23 mouse cellular contexts compared by ENCODE assay signal in genomic region chr4:117724112-117724511, GRCm38 (mm10). TPM values are rescaled to one million over a fixed set of nuclear protein-coding genes. Genes with fewer than 3 reads are reported as not detected.
DNase-seq lines count a peak whose midpoint lies in the region.
"Had no signal": no experiment of that assay in that cellular context is flagged by ENCODE, and none has a peak within 500 bp of the region (broad histone marks: within the 10 kb centered on the region; RNA-seq: fewer than 3 reads in every experiment).

Gene Gm12845, plus strand, starts transcription at chr4:117724412.

- H3K36me3 ChIP-seq in heart, embryonic 10.5 days, result no peaks in the 10 kb centered on the region
- H3K36me3 ChIP-seq: G1E had no signal

- no peak within 1 kb of the TSS for H3K4me3 ChIP-seq in heart, embryonic 10.5 days

- no peak within 1 kb of the TSS for H3K27ac ChIP-seq in heart, embryonic 10.5 days

- H3K4me1 ChIP-seq in heart, embryonic 10.5 days, result no peaks in the 10 kb centered on the region

- WGBS in heart, embryonic 10.5 days, result 82% methylated on average over 1 of the region's 1 CpGs

- peak; percentile 69 for DNase-seq in heart, embryonic 10.5 days (ENCODE audit: low spot score)
- DNase-seq in heart, adult 8-10 months (ENCODE audit: low spot score), result no peak
- DNase-seq: adrenal gland, adult 2 months; adrenal gland, adult 8-10 months; adrenal gland, postnatal 10 days; adrenal gland, postnatal 14 days; adrenal gland, postnatal 25 days; adrenal gland, postnatal 36 days; B cell, adult 2 months; cerebellum, adult 11 months; cerebellum, adult 11-12 months; cerebellum, adult 18-20 months; cerebellum, adult 2 months had no signal

- H3K27me3 ChIP-seq in heart, embryonic 10.5 days (ENCODE audit: insufficient read depth, poor library complexity, severe bottlenecking), result 0 out of 2 replicates have a peak, but pooled peaks cover 10% of the 10 kb centered on the region

- no peaks in the 10 kb centered on the region for H3K9me3 ChIP-seq in heart, embryonic 10.5 days
- H3K9me3 ChIP-seq: G1E had no signal

RNA-seq across cellular contexts. Expression of gene Gm12845, which starts in this region (rescaled TPM):
- not detected in 2 replicates for polyA plus RNA-seq in heart, embryonic 10.5 days (2016; fragmentation: Nextera tagmentation; extraction: Ambion mirVana)
- total RNA-seq in heart, adult 8-10 months (2022), result not detected
- total RNA-seq: adrenal gland, adult 18-20 months; adrenal gland, adult 2 months; adrenal gland, adult 8-10 months; adrenal gland, postnatal 10 days; adrenal gland, postnatal 14 days; adrenal gland, postnatal 25 days; adrenal gland, postnatal 36 days; adrenal gland, postnatal 4 days; ES-E14; MEL had no signal
- polyA plus RNA-seq: activated CD4-positive, CD25-positive, alpha-beta regulatory T cell, adult 4 months; adrenal gland, adult 2 months; brain, embryonic 14.5 days; C2C12; CD4-positive, CD25-positive, alpha-beta regulatory T cell, adult 4 months; cerebellum, adult 2 months; G1E; Patski had no signal

Comparison
In these comparisons a context has a peak if more than half of its experiments do, and no peak if none do; other contexts are left out.
1. Peak in DNase-seq in heart, embryonic 10.5 days; RNA of the gene not detected or under 1 TPM.